Mouse (Mus musculus): ENCODE measurements at regions not wholly inside any gene's neighbourhood (a gene's known extent, or its start where the extent isn't known, plus 50 kb on each side); places are given as distances from the start of the nearest gene placed in this dataset. TPM values are rescaled to one million over a fixed set of nuclear protein-coding genes. Genes with fewer than 3 reads are reported as not detected.

GRCm38 (mm10) chr1:64187796-64188513, 65.9 kb upstream of the Klf7 start:
- Histone ChIP-seq H3K27ac (ENCODE audit: low read length) (no peak overlapping the region), H3K4me1 (ENCODE audit: control insufficient read depth, insufficient read depth, low read length) (peaks cover 5% of the 10 kb centered on the region)
- ATAC-seq: no peak

DNA sequence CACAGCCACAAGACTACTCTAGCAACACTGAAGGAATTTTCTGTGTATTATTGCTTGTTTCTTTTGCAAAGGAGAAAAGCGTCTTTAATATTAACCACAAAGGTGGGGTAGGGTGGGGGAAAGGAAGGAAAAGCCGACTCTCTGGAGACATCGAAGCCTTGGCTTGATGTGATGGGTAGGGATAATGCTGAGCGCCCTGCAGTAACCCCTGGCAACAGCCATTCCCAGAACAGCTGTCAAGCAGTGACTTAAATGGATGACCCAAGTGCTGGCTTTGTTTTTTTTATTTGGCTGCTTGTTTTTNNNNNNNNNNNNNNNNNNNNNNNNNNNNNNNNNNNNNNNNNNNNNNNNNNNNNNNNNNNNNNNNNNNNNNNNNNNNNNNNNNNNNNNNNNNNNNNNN, 51.6 kb upstream of the Klf7 start:
- Histone ChIP-seq H3K36me3 (ENCODE audit: control insufficient read depth, insufficient read depth, low read length) (no peaks in the 10 kb centered on the region), H3K27me3 (replicated peaks; ENCODE audit: control insufficient read depth, insufficient read depth, low read length) (no peaks in the 10 kb centered on the region), H3K9ac (ENCODE audit: low read depth, low read length) (no peak overlapping the region), H3K4me1 (ENCODE audit: control insufficient read depth, insufficient read depth, low read length) (no peaks in the 10 kb centered on the region), H3K4me3 (ENCODE audit: low read length) (no peak overlapping the region), H3K9me3 (ENCODE audit: control insufficient read depth, low read length) (no peaks in the 10 kb centered on the region), H3K27ac (ENCODE audit: low read length) (no peak overlapping the region), H3K4me2 (ENCODE audit: low read depth, low read length) (no peak overlapping the region)
- WGBS: 50% methylated on average over 4 of the region's 4 CpGs
- no peak for ATAC-seq

More at GRCm38 (mm10) chr1:64187796-64188513, 65.9 kb upstream of the Klf7 start:
- WGBS: 74% methylated on average over 11 of the region's 11 CpGs
- H3K9ac ChIP-seq (ENCODE audit: low read depth, low read length): no peak overlapping the region
- H3K27me3 ChIP-seq (replicated peaks; ENCODE audit: control insufficient read depth, insufficient read depth, low read length): no peaks in the 10 kb centered on the region
- H3K4me2 ChIP-seq (ENCODE audit: low read depth, low read length): no peak overlapping the region
- H3K36me3 ChIP-seq (ENCODE audit: control insufficient read depth, insufficient read depth, low read length): no peaks in the 10 kb centered on the region
- H3K9me3 ChIP-seq (ENCODE audit: control insufficient read depth, low read length): no peaks in the 10 kb centered on the region
- no peak overlapping the region for H3K4me3 ChIP-seq (ENCODE audit: low read length)

DNA sequence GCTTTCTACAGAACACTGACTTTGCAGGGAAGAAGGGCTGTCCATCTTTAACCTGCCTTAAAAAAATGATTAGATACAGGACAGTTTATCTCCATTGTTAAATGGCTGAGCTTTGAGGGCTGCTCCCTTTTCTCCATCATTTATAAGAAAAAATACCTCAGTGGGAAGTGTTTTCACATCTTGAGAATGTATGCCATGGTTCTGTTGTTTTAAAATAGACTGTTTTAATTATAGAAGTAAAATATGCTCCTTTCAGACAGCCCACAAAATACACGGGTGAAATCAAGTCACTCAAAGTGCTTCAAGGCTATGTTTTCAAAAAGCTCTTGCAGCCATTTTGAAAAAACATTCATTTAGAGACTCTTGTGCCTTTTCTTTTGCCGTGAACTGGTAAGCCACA, 50.0 kb upstream of the Klf7 start:
- Histone ChIP-seq H3K27ac (ENCODE audit: low read length) (no peak overlapping the region), H3K4me3 (ENCODE audit: low read length) (no peak overlapping the region), H3K36me3 (ENCODE audit: control insufficient read depth, insufficient read depth, low read length) (no peaks in the 10 kb centered on the region), H3K9me3 (ENCODE audit: control insufficient read depth, low read length) (no peaks in the 10 kb centered on the region), H3K4me1 (ENCODE audit: control insufficient read depth, insufficient read depth, low read length) (no peaks in the 10 kb centered on the region), H3K9ac (ENCODE audit: low read depth, low read length) (no peak overlapping the region), H3K4me2 (ENCODE audit: low read depth, low read length) (no peak overlapping the region), H3K27me3 (replicated peaks; ENCODE audit: control insufficient read depth, insufficient read depth, low read length) (no peaks in the 10 kb centered on the region)
- 63% methylated on average over 2 of the region's 2 CpGs for WGBS
- ATAC-seq: no peak

Small RNA genes in the stretch of these regions (microRNA-seq; reads per million reads assigned to microRNA genes)
- not detected for gene Gm25748
